Comparison of ENCODE assay signal across 8 mouse cellular contexts in genomic region chr12:99284419-99285069, GRCm38 (mm10).
DNase-seq lines count a peak whose midpoint lies in the region; ATAC-seq lines count a peak whose summit lies in the region.

No protein-coding gene starts in this region.

- H3K27ac ChIP-seq in lung, embryonic 15.5 days: peak overlapping the region; percentile 42; the same call in 1 of the 2 replicates
- H3K27ac ChIP-seq in hindbrain, embryonic 16.5 days (ENCODE audit: low read depth, low read length): peak overlapping the region; percentile 41; the same call in 1 of the 2 replicates
- H3K27ac ChIP-seq in stomach, embryonic 16.5 days (ENCODE audit: low read length): peak overlapping the region; percentile 43; the same call in 1 of the 2 replicates

- H3K4me1 ChIP-seq in lung, embryonic 15.5 days: peaks cover 22% of the 10 kb centered on the region
- peaks cover 32% of the 10 kb centered on the region for H3K4me1 ChIP-seq in hindbrain, embryonic 16.5 days (ENCODE audit: control insufficient read depth, insufficient read depth, low read depth, low read length)
- peaks cover 14% of the 10 kb centered on the region for H3K4me1 ChIP-seq in stomach, embryonic 16.5 days (ENCODE audit: control insufficient read depth, insufficient read depth, low read length)

- H3K27me3 ChIP-seq in lung, embryonic 15.5 days: no peaks in the 10 kb centered on the region
- H3K27me3 ChIP-seq in hindbrain, embryonic 16.5 days (replicated peaks; ENCODE audit: control insufficient read depth, insufficient read depth, low read length): no peaks in the 10 kb centered on the region
- H3K27me3 ChIP-seq in stomach, embryonic 16.5 days (ENCODE audit: control insufficient read depth, insufficient read depth, low read length): no peaks in the 10 kb centered on the region

- no peak overlapping the region for H3K9ac ChIP-seq in lung, embryonic 15.5 days
- no peak overlapping the region for H3K9ac ChIP-seq in hindbrain, embryonic 16.5 days (ENCODE audit: low read depth, low read length)
- no peak overlapping the region for H3K9ac ChIP-seq in stomach, embryonic 16.5 days (ENCODE audit: low read length)

- 47% methylated on average over 8 of the region's 8 CpGs for WGBS in lung, embryonic 15.5 days
- WGBS in hindbrain, embryonic 16.5 days: 67% methylated on average over 8 of the region's 8 CpGs
- 53% methylated on average over 8 of the region's 8 CpGs for WGBS in stomach, embryonic 16.5 days

- H3K4me2 ChIP-seq in lung, embryonic 15.5 days: no peak overlapping the region
- H3K4me2 ChIP-seq in hindbrain, embryonic 16.5 days (ENCODE audit: low read length): no peak overlapping the region
- H3K4me2 ChIP-seq in stomach, embryonic 16.5 days (ENCODE audit: low read depth, low read length): no peak overlapping the region

- peak; percentile 61 for DNase-seq in cerebellum, adult 9-10 months
- DNase-seq in lung, postnatal 14 days: no peak
- no peak for DNase-seq in ovary, postnatal 14 days (ENCODE audit: low spot score)
- no peak for DNase-seq in frontal cortex, postnatal 36 days (ENCODE audit: low spot score in 2 of 2)

- H3K36me3 ChIP-seq in lung, embryonic 15.5 days: no peaks in the 10 kb centered on the region
- H3K36me3 ChIP-seq in hindbrain, embryonic 16.5 days (ENCODE audit: control insufficient read depth, insufficient read depth, low read length): no peaks in the 10 kb centered on the region
- no peaks in the 10 kb centered on the region for H3K36me3 ChIP-seq in stomach, embryonic 16.5 days (ENCODE audit: control insufficient read depth, insufficient read depth, low read length)

- no peaks in the 10 kb centered on the region for H3K9me3 ChIP-seq in lung, embryonic 15.5 days
- H3K9me3 ChIP-seq in hindbrain, embryonic 16.5 days (ENCODE audit: control insufficient read depth, low read length): no peaks in the 10 kb centered on the region
- H3K9me3 ChIP-seq in stomach, embryonic 16.5 days (replicated peaks; ENCODE audit: control insufficient read depth, low read length): no peaks in the 10 kb centered on the region

- no peak overlapping the region for H3K4me3 ChIP-seq in lung, embryonic 15.5 days
- no peak overlapping the region for H3K4me3 ChIP-seq in hindbrain, embryonic 16.5 days (ENCODE audit: low read length)
- H3K4me3 ChIP-seq in stomach, embryonic 16.5 days (replicated peaks; ENCODE audit: low read length): no peak overlapping the region

- no peak for ATAC-seq in cerebellum, adult (ENCODE audit: insufficient number of reproducible peaks, low FRiP score, low TSS enrichment)
- no peak for ATAC-seq in lung, embryonic 15.5 days (ENCODE audit: borderline replicate concordance, extremely low read depth, low FRiP score, low TSS enrichment)
- no peak for ATAC-seq in hindbrain, embryonic 16.5 days
- 0 out of 2 replicates have a peak, but pooled peaks have one; percentile 26 for ATAC-seq in stomach, embryonic 16.5 days (ENCODE audit: insufficient read depth, low FRiP score)
